In the genomic region with DNA sequence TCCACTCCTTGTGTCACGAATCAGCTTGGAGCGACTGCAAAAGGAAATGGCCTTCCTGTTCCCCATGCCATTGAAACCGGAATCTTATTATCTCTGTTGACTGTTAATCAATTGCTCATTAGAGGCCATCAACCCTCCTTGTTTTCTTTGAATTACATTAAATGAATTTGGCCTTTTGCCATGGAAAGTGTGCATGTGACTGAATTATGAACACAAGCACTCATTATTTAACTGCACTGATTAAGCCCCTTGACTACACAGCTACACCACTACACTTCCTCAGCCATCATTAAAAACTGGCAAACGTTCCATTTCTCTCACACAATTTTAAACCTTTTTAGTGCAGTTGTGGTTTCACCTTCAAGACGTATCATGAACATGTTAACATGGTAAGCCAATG, we compare ENCODE assay signal across 19 mouse cellular contexts. TPM values are rescaled to one million over a fixed set of nuclear protein-coding genes. Genes with fewer than 3 reads are reported as not detected.
DNase-seq lines count a peak whose midpoint lies in the region; ATAC-seq lines count a peak whose summit lies in the region.
"Had no signal": no experiment of that assay in that cellular context is flagged by ENCODE, and none has a peak within 500 bp of the region (broad histone marks: within the 10 kb centered on the region; RNA-seq: fewer than 3 reads in every experiment).

No protein-coding gene starts in this region.

- no peaks in the 10 kb centered on the region for H3K9me3 ChIP-seq in midbrain, embryonic 11.5 days (ENCODE audit: control insufficient read depth, low read length)
- H3K9me3 ChIP-seq in midbrain, embryonic 16.5 days (replicated peaks; ENCODE audit: control insufficient read depth, low read length, poor library complexity, severe bottlenecking) = no peaks in the 10 kb centered on the region
- no peaks in the 10 kb centered on the region for H3K9me3 ChIP-seq in forebrain, embryonic 13.5 days (replicated peaks)
- no peaks in the 10 kb centered on the region for H3K9me3 ChIP-seq in hindbrain, embryonic 15.5 days
- H3K9me3 ChIP-seq in neural tube, embryonic 14.5 days (ENCODE audit: control insufficient read depth, low read length) = no peaks in the 10 kb centered on the region
- H3K9me3 ChIP-seq: limb, embryonic 13.5 days had no signal

- H3K4me2 ChIP-seq in midbrain, embryonic 11.5 days = no peak overlapping the region
- no peak overlapping the region for H3K4me2 ChIP-seq in midbrain, embryonic 16.5 days (ENCODE audit: low read length)
- H3K4me2 ChIP-seq in forebrain, embryonic 13.5 days = no peak overlapping the region
- H3K4me2 ChIP-seq in hindbrain, embryonic 15.5 days = no peak overlapping the region
- no peak overlapping the region for H3K4me2 ChIP-seq in neural tube, embryonic 14.5 days (ENCODE audit: low read depth, low read length)
- H3K4me2 ChIP-seq: limb, embryonic 13.5 days had no signal

- 85% methylated on average over 5 of the region's 5 CpGs for WGBS in midbrain, embryonic 11.5 days
- WGBS in midbrain, embryonic 16.5 days = 67% methylated on average over 5 of the region's 5 CpGs
- WGBS in forebrain, embryonic 13.5 days = 31% methylated on average over 5 of the region's 5 CpGs
- WGBS in hindbrain, embryonic 15.5 days = 44% methylated on average over 5 of the region's 5 CpGs
- WGBS in neural tube, embryonic 14.5 days = 36% methylated on average over 5 of the region's 5 CpGs

- H3K4me3 ChIP-seq in midbrain, embryonic 11.5 days (ENCODE audit: low read depth, low read length) = no peak overlapping the region
- no peak overlapping the region for H3K4me3 ChIP-seq in midbrain, embryonic 16.5 days (ENCODE audit: low read depth, low read length)
- H3K4me3 ChIP-seq in forebrain, embryonic 13.5 days = no peak overlapping the region
- H3K4me3 ChIP-seq in hindbrain, embryonic 15.5 days = no peak overlapping the region
- no peak overlapping the region for H3K4me3 ChIP-seq in neural tube, embryonic 14.5 days (ENCODE audit: low read depth, low read length)
- H3K4me3 ChIP-seq: erythroblast, embryonic 14.5 days; heart, adult 2 months; limb, embryonic 13.5 days had no signal

- DNase-seq in midbrain, embryonic 11.5 days (ENCODE audit: low spot score, missing footprints) = peak; percentile 61
- DNase-seq in spleen, postnatal 4 days (ENCODE audit: low spot score in 2 of 2) = no peak
- DNase-seq in spleen, adult 18-20 months = no peak
- DNase-seq in c-Kit-positive CD71-positive TER-119-positive erythroid progenitor cells, embryonic 14.5 days (ENCODE audit: low spot score) = no peak
- DNase-seq: B cell, adult 2 months; cerebellum, adult 9-10 months; gastrocnemius, postnatal 10 days; heart, adult 2 months; heart, postnatal 4 days; right cerebral cortex, adult 18-20 months; thymus, postnatal 25 days had no signal

- no peaks in the 10 kb centered on the region for H3K27me3 ChIP-seq in midbrain, embryonic 11.5 days (ENCODE audit: control insufficient read depth, insufficient read depth, low read length)
- H3K27me3 ChIP-seq in midbrain, embryonic 16.5 days (ENCODE audit: control insufficient read depth, insufficient read depth, low read depth, low read length) = no peaks in the 10 kb centered on the region
- H3K27me3 ChIP-seq in forebrain, embryonic 13.5 days = peaks cover 3% of the 10 kb centered on the region; the same call in 1 of the 2 replicates
- H3K27me3 ChIP-seq in hindbrain, embryonic 15.5 days = no peaks in the 10 kb centered on the region
- H3K27me3 ChIP-seq in neural tube, embryonic 14.5 days (ENCODE audit: control insufficient read depth, insufficient read depth, low read length) = no peaks in the 10 kb centered on the region
- H3K27me3 ChIP-seq: limb, embryonic 13.5 days had no signal

- ATAC-seq in midbrain, embryonic 11.5 days (ENCODE audit: low FRiP score) = no peak
- no peak for ATAC-seq in midbrain, embryonic 16.5 days
- peak; percentile 83 for ATAC-seq in forebrain, embryonic 13.5 days
- 0 out of 2 replicates have a peak, but pooled peaks have one; percentile 50 for ATAC-seq in hindbrain, embryonic 15.5 days (ENCODE audit: low FRiP score, low read depth)
- ATAC-seq in neural tube, embryonic 14.5 days (ENCODE audit: low read depth) = peak; percentile 22; the same call in 1 of the 2 replicates
- ATAC-seq: intestine, postnatal 0 days had no signal

- H3K36me3 ChIP-seq in midbrain, embryonic 11.5 days (ENCODE audit: control insufficient read depth, insufficient read depth, low read length) = no peaks in the 10 kb centered on the region
- no peaks in the 10 kb centered on the region for H3K36me3 ChIP-seq in midbrain, embryonic 16.5 days (ENCODE audit: control insufficient read depth, insufficient read depth, low read length)
- no peaks in the 10 kb centered on the region for H3K36me3 ChIP-seq in forebrain, embryonic 13.5 days (ENCODE audit: poor library complexity, severe bottlenecking)
- H3K36me3 ChIP-seq in hindbrain, embryonic 15.5 days = no peaks in the 10 kb centered on the region
- no peaks in the 10 kb centered on the region for H3K36me3 ChIP-seq in neural tube, embryonic 14.5 days (ENCODE audit: control insufficient read depth, insufficient read depth, low read length)

- H3K9ac ChIP-seq in midbrain, embryonic 11.5 days (ENCODE audit: low read length) = no peak overlapping the region
- H3K9ac ChIP-seq in midbrain, embryonic 16.5 days (ENCODE audit: low read depth, low read length) = no peak overlapping the region
- no peak overlapping the region for H3K9ac ChIP-seq in forebrain, embryonic 13.5 days
- H3K9ac ChIP-seq in hindbrain, embryonic 15.5 days = no peak overlapping the region
- no peak overlapping the region for H3K9ac ChIP-seq in neural tube, embryonic 14.5 days (replicated peaks; ENCODE audit: low read depth, low read length)
- H3K9ac ChIP-seq: limb, embryonic 13.5 days; liver, embryonic 14.5 days had no signal

- peaks cover 2% of the 10 kb centered on the region; the same call in 1 of the 2 replicates for H3K4me1 ChIP-seq in midbrain, embryonic 11.5 days (ENCODE audit: control insufficient read depth, insufficient read depth, low read length)
- H3K4me1 ChIP-seq in midbrain, embryonic 16.5 days (ENCODE audit: control insufficient read depth, insufficient read depth, low read length) = no peaks in the 10 kb centered on the region
- H3K4me1 ChIP-seq in forebrain, embryonic 13.5 days = peaks cover 16% of the 10 kb centered on the region
- H3K4me1 ChIP-seq in hindbrain, embryonic 15.5 days (replicated peaks) = no peaks in the 10 kb centered on the region; the same call in 1 of the 2 replicates
- H3K4me1 ChIP-seq in neural tube, embryonic 14.5 days (ENCODE audit: control insufficient read depth, insufficient read depth, low read length) = no peaks in the 10 kb centered on the region

- no peak overlapping the region for H3K27ac ChIP-seq in midbrain, embryonic 11.5 days (ENCODE audit: low read depth, low read length)
- no peak overlapping the region for H3K27ac ChIP-seq in midbrain, embryonic 16.5 days (ENCODE audit: low read length)
- H3K27ac ChIP-seq in forebrain, embryonic 13.5 days = no peak overlapping the region
- H3K27ac ChIP-seq in hindbrain, embryonic 15.5 days (replicated peaks) = no peak overlapping the region
- no peak overlapping the region for H3K27ac ChIP-seq in neural tube, embryonic 14.5 days (ENCODE audit: low read depth, low read length)
- H3K27ac ChIP-seq: heart, adult 2 months; limb, embryonic 13.5 days; liver, embryonic 14.5 days had no signal

RNA-seq across cellular contexts. Expression of a gene that starts 11.8 kb away (rescaled TPM):
- polyA plus RNA-seq in midbrain, embryonic 11.5 days (2014; fragmentation: Nextera tagmentation; extraction: Ambion mirVana) = 1.1 and 1.2 TPM in 2 replicates
- polyA plus RNA-seq in midbrain, embryonic 16.5 days (2015; fragmentation: Nextera tagmentation; extraction: Ambion mirVana) = 2.1 and 2.4 TPM in 2 replicates
- 1.6 and 1.7 TPM in 2 replicates for polyA plus RNA-seq in forebrain, embryonic 13.5 days (2015; fragmentation: Nextera tagmentation; extraction: Ambion mirVana)
- polyA plus RNA-seq in hindbrain, embryonic 15.5 days (2015; fragmentation: Nextera tagmentation; extraction: Ambion mirVana) = 3.2 and 4.2 TPM in 2 replicates
- 3.2 and 4.9 TPM in 2 replicates for polyA plus RNA-seq in neural tube, embryonic 14.5 days (2014; fragmentation: Nextera tagmentation; extraction: Ambion mirVana)
- polyA plus RNA-seq: erythroblast, embryonic 14.5 days had no signal

Comparison
In these comparisons a context has a peak if more than half of its experiments do, and no peak if none do; other contexts are left out.
1. ATAC-seq: peak in forebrain, embryonic 13.5 days (single experiment), hindbrain, embryonic 15.5 days (single experiment) and neural tube, embryonic 14.5 days (single experiment); none in midbrain, embryonic 11.5 days (single experiment) and midbrain, embryonic 16.5 days (single experiment).